ENCODE assay signal across 9 mouse cellular contexts in genomic region chr15:56336449-56336848, GRCm38 (mm10).
DNase-seq lines count a peak whose midpoint lies in the region; ATAC-seq and TF ChIP-seq lines count a peak whose summit lies in the region.
"Had no signal": no experiment of that assay in that cellular context is flagged by ENCODE, and none has a peak within 500 bp of the region (broad histone marks: within the 10 kb centered on the region; RNA-seq: fewer than 3 reads in every experiment).

No protein-coding gene starts in this region.

- H3K9ac ChIP-seq in heart, adult 2 months (ENCODE audit: low read depth, low read length) = no peak overlapping the region
- H3K9ac ChIP-seq in forebrain, embryonic 15.5 days (replicated peaks) = no peak overlapping the region
- no peak overlapping the region for H3K9ac ChIP-seq in hindbrain, postnatal 0 days (replicated peaks; ENCODE audit: low read length)

- intact Hi-C loops in heart, adult 2 months (cut with DNase I) = loop anchor here (2.0 to 5.0 kb wide), 2 partner anchors 521 to 1172 kb away; no protein-coding TSS in a partner anchor

- TF ChIP-seq POLR2A in heart, adult 2 months (IDR thresholded peaks at IDR 0.05; ENCODE audit: insufficient read depth, low read depth, low read length) = no peak

- no peaks in the 10 kb centered on the region for H3K27me3 ChIP-seq in heart, adult 2 months (ENCODE audit: control insufficient read depth, insufficient read depth, low read length)
- no peaks in the 10 kb centered on the region for H3K27me3 ChIP-seq in forebrain, embryonic 15.5 days
- H3K27me3 ChIP-seq in hindbrain, postnatal 0 days (ENCODE audit: insufficient read depth, low read length) = no peaks in the 10 kb centered on the region
- no peaks in the 10 kb centered on the region for H3K27me3 ChIP-seq in splenic B cell, adult 2 months (ENCODE audit: control insufficient read depth, insufficient read depth, low read length, poor library complexity, severe bottlenecking)
- H3K27me3 ChIP-seq: megakaryocyte, embryonic 14.5 days had no signal

- no peak overlapping the region for H3K4me2 ChIP-seq in forebrain, embryonic 15.5 days (replicated peaks)
- no peak overlapping the region for H3K4me2 ChIP-seq in hindbrain, postnatal 0 days (ENCODE audit: low read depth, low read length)

- no peak for TF ChIP-seq EP300 in heart, adult 2 months (IDR thresholded peaks at IDR 0.05; ENCODE audit: insufficient read depth, low read depth, low read length)

- 42% methylated on average over 5 of the region's 5 CpGs for WGBS in heart, adult 2 months
- 45% methylated on average over 5 of the region's 5 CpGs for WGBS in forebrain, embryonic 15.5 days
- 56% methylated on average over 5 of the region's 5 CpGs for WGBS in hindbrain, postnatal 0 days

- no peaks in the 10 kb centered on the region for H3K4me1 ChIP-seq in heart, adult 2 months (ENCODE audit: control insufficient read depth, insufficient read depth, low read length)
- H3K4me1 ChIP-seq in forebrain, embryonic 15.5 days = no peaks in the 10 kb centered on the region
- no peaks in the 10 kb centered on the region for H3K4me1 ChIP-seq in hindbrain, postnatal 0 days (ENCODE audit: insufficient read depth, low read length)
- H3K4me1 ChIP-seq: megakaryocyte, embryonic 14.5 days had no signal

- no peaks in the 10 kb centered on the region for H3K79me2 ChIP-seq in heart, adult 2 months (replicated peaks; ENCODE audit: control insufficient read depth, insufficient read depth, low read length)

- DNase-seq in heart, adult 2 months = peak; percentile 32 to 52
- DNase-seq in heart, adult 11 months = no peak
- peak; percentile 25 for DNase-seq in c-Kit-positive CD71-negative TER-119-negative erythroid progenitor cells, embryonic 14.5 days (ENCODE audit: low read depth)
- peak; percentile 79 for DNase-seq in hindbrain, postnatal 0 days (ENCODE audit: low spot score)
- peak; percentile 66 to 71 for DNase-seq in layer of hippocampus, postnatal 14 days (ENCODE audit: low spot score in 2 of 2)
- DNase-seq in mesoderm, embryonic 11.5 days (ENCODE audit: low read depth, low spot score) = peak; percentile 85
- peak; percentile 1 for DNase-seq in splenic B cell, adult 2 months (ENCODE audit: low read depth, low spot score)

- 0 out of 2 replicates have a peak, but pooled peaks have one; percentile 63 for ATAC-seq in forebrain, embryonic 15.5 days (replicated peaks)
- ATAC-seq in hindbrain, postnatal 0 days = no peak

- H3K9me3 ChIP-seq in forebrain, embryonic 15.5 days = no peaks in the 10 kb centered on the region
- H3K9me3 ChIP-seq in hindbrain, postnatal 0 days (ENCODE audit: low read length) = no peaks in the 10 kb centered on the region
- H3K9me3 ChIP-seq: megakaryocyte, embryonic 14.5 days had no signal

- H3K27ac ChIP-seq in heart, adult 2 months = no peak overlapping the region
- H3K27ac ChIP-seq in forebrain, embryonic 15.5 days (replicated peaks) = no peak overlapping the region
- H3K27ac ChIP-seq in hindbrain, postnatal 0 days = no peak overlapping the region

- no peak overlapping the region for H3K4me3 ChIP-seq in heart, adult 2 months
- no peak overlapping the region for H3K4me3 ChIP-seq in forebrain, embryonic 15.5 days
- no peak overlapping the region for H3K4me3 ChIP-seq in hindbrain, postnatal 0 days (ENCODE audit: low read length)
- H3K4me3 ChIP-seq: megakaryocyte, embryonic 14.5 days had no signal

- peak; percentile 78 for TF ChIP-seq CTCF in heart, adult 2 months (IDR thresholded peaks at IDR 0.05)
- peak; percentile 91 for TF ChIP-seq CTCF in hindbrain, postnatal 0 days (IDR thresholded peaks at IDR 0.05; ENCODE audit: low read depth)

- H3K36me3 ChIP-seq in heart, adult 2 months (ENCODE audit: control insufficient read depth, insufficient read depth, low read length) = no peaks in the 10 kb centered on the region
- H3K36me3 ChIP-seq in forebrain, embryonic 15.5 days = no peaks in the 10 kb centered on the region
- no peaks in the 10 kb centered on the region for H3K36me3 ChIP-seq in hindbrain, postnatal 0 days (ENCODE audit: insufficient read depth, low read length)
- no peaks in the 10 kb centered on the region for H3K36me3 ChIP-seq in splenic B cell, adult 2 months (ENCODE audit: control insufficient read depth, insufficient read depth, low read length, poor library complexity, severe bottlenecking)
